Mouse (Mus musculus) lung, postnatal 4 days (tissue): ENCODE data around the gene Tmem79.
"Not testable (repeated sequence)": the region's sequence is repeated elsewhere in the genome, so short reads cannot be mapped to it uniquely, and the experiment has no call there.

Experiments
- DNase-seq, 2 experiments: peaks; one replicate each; pipeline ENCODE4 v3.0.0; 2021

The Tmem79 gene

DNA sequence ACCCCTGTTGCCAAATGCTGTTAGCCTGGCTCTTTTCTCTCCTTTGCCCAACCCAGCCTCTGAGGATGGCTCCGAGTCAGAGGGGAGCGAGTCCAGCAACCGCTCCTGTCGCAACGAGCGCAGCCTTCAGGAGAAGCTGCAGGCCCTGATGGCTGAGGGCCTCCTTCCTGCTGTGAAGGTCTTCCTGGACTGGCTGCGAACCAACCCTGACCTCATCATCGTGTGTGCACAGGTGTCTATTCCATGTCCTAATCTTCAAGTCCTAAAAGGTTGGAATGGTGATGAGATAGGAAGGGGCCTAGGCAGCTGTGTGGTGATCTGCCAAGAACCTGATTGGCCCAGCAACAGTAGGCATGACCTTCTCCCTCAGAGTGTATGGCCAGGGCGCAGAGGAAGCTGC is 17.0 kb upstream of the Tmem79 start:
- no peak for DNase-seq

DNA sequence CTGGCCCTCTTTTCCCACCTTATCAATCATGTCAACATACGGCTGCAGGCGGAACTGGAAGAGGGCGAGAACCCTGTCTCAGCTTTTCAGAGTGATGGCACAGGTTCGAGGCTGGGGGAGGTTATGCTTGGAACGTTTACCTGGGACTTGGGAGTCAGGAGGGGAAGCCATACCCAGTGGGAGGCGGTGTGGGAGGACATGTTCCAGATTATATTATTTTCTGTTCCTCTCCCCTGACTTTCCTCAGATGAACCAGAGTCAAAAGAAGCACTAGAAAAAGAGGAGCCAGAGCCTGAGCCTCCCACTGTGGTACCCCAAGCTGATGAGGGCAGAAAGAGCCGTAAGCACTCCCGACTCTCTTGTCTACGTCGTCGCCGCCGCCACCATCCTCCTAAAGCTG is 14.8 kb upstream of the Tmem79 start:
- DNase-seq = no peak

GRCm38 (mm10) chr3:88339006-88339405 is 3.1 kb upstream of the Tmem79 start:
- DNase-seq = no peak

DNA sequence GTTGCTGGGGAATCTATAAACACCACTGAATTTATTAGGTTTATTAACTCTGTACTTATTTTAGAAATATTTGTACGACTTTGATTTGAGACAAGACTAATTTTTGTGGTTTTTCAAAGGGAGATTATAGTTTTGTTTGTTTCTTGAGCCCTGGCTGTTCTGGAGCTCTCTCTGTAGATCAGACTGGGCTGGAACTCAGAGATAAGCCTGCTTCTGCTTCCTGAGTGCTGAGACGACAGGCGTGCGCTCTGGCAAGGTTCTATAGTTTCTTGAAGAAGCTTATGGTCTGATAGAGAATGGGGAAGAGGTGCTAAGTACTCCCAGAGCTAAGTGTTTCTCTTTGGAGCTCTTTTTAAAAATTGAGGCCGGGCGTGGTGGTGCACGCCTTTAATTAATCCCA is 2.4 kb upstream of the Tmem79 start:
- no peak for DNase-seq

- DNase-seq = peak in 1 of 2 experiments; percentile 27
Observed at GRCm38 (mm10) chr3:88337367-88338020, 1.5 kb upstream of the Tmem79 start.

DNA sequence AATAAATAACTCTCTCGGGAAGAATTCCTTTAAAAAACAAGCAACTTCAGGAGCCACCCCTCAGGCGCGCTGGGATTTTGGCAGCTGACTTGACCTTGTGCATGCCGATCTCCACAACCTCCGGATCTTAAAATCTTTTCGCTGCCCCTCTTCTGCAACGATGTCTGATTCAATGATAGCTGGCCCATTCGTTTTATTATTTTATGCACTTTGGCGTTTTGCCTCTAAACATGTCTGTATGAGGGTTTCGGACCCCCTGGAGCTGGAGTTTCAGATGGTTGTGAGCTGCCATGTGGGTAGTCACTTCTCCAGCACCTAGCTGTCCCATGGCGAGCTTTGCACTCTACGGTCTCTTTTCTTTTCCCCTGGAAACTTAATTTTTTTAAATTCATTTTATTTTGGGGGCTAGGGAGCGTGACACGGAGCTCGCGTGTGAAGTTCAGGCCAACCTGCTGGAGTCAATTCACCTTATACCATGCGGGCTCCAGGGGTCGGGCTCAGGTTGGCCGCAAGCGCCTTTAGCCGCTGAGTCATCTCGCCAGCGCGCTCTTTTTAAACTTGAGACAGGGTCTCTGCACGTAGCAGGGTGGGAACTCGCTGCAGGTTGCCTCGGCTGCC is 403 bp downstream of the Tmem79 start:
- DNase-seq = peak in 1 of 2 experiments; percentile 19

DNA sequence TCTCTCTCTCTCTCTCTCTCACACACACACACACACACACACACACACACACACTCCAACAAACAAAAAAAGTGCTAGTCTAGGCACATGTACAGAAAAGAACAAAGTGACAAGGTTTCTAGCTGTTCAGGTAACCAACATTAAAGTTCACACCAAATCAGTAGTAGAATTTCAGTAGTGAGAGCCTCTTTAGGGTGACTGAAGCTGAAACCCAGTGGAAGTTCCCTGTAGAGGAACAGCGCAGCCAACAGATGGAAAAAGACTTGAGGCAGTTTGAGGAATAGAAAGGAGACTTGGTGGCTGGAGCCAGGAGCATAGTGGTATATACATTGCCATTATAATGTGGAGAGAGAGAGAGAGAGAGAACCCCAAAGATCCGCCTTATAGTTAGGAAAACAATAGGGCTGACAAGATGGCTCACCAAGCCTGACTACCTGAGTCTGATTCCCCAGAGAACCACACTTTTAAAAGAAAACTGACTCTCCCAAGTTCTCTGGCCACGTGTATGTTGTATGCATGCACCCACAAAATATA is 979 bp downstream of the Tmem79 start:
- no peak for DNase-seq

GRCm38 (mm10) chr3:88334029-88334658 is 1.8 kb downstream of the Tmem79 start:
- peak; percentile 33 to 55 for DNase-seq

DNA sequence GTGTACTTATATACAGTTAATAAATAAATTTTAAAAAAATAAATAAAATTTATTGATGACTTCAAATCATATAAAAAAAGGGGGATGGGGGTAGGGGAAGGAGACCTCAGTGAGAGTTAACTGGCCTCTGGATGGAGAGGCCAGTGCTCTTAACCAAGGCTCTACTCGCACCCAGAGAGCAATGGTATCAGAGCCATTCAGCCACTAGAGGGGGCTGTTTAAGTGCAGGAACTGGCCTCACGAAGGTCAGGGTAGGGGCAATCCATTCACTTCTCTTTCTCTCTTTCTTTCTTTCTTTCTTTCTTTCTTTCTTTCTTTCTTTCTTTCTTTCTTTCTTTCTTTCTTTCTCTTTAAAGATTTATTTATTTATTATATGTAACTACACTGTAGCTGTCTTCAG is 4.7 kb downstream of the Tmem79 start:
- peak in 1 of 2 experiments; percentile 63 for DNase-seq

GRCm38 (mm10) chr3:88328956-88329355 is 7.0 kb downstream of the Tmem79 start:
- no peak for DNase-seq

DNA sequence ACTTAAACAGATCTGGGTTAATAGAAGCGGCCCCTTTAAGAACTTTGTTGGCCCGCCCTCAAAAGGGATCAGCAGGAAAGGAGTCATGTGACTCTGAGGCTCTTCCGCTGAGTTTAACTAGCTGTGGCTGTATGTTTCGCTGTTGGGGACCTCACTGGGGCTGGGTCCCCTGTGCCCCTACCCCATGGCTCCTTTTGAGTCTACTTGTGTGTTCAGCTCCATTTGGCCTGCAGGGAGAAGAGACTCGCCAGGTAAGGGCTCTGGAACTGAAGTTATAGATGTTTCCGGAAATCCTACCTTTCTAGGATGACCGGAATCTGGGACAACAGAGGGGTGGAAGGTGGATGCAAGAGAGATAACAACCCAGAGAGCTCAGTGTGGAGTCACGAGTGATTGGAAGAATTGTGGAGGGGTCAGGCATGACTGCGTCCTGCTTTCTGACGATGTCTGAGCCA is 11.0 kb downstream of the Tmem79 start, which contains the start of gene Glmp:
Gene Glmp (plus strand): TSS at position 73 of the 455 bp plus-strand sequence.
- DNase-seq = peak; percentile 48 to 64

DNA sequence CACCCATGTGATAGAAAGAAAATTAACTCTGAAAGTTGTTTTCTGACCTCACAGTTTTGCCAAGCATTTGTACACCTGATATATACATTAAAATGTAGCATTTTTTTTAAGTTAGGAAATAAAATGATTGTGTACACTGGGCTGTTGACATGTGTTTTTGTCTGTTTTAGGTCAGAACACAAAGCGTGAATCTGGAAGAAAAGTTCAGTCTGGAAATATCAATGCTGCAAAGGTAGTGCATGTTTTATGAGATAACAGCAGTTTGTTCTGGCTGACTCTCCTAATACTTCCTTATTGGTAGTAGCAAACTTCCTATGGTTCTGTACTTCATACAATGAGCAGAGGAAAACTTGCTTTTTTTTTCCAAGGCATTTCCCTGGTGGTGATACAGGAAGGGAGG is 36.8 kb downstream of the Tmem79 start:
- no peak for DNase-seq

- no peak for DNase-seq
Observed at GRCm38 (mm10) chr3:88297321-88297851, 38.6 kb downstream of the Tmem79 start.

DNA sequence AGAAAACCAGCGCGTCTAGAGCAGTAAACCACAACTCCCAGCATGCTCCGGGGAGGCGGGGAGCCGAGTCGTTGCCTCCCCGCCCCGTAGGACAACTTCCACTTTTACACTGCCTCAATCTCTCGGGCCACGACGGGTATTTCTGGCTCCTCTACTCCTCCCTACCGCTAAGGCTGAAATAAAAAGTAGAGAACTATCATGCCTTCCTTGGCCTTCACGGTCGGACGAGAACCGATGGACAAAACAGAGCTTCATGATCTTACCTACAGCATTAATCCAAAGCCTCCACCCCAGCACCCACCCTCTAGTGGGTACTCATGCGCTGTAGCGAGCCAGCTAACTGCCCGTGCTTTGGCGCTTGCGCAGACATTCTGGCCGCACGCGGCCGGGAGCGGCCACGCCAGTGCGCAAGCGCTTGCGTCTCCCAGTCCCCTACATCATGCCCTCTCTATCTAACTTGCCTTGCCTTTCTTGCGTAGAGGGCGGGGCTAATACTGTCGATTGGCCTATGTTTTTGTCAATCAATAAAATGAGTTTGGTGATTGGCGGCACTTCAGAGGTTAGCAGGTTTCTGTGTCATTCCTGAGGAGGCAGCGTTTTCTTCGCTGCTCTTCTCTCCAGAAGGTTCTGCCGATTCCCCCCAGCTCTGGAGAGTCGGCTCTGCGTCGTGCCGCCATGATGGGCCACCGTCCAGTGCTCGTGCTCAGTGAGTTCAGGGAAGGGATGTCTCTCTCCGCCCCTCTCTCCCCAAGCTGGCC is 39.2 kb downstream of the Tmem79 start, which contains the start of the genes Tsacc and Cct3:
Gene Tsacc (minus strand): TSS at position 439 of the 758 bp plus-strand sequence.
Gene Cct3 (plus strand): TSS at position 556 of the 758 bp plus-strand sequence.
- peak; percentile 97 to 98 for DNase-seq

GRCm38 (mm10) chr3:88296110-88296560 is 39.8 kb downstream of the Tmem79 start:
- no peak for DNase-seq

- not testable (repeated sequence) for DNase-seq
Observed at GRCm38 (mm10) chr3:88295272-88295671, 40.7 kb downstream of the Tmem79 start.

DNA sequence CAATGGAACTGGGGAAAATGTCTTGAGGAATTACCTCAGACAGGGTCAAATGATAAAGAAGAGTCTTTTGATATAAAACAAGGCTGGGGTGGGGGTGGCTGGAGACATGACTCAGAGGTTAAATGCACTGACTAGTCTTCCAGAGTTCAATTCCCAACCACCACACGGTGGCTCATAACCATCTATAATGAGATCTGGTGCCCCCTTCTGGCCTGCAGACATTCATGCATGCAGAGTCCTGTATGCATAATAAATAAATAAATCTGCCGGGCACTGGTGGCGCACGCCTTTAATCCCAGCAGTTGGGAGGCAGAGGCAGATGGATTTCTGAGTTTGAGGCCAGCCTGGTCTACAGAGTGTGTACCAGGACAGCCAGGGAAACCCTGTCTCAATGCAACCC is 44.0 kb downstream of the Tmem79 start:
- DNase-seq = peak in 1 of 2 experiments; percentile 43

GRCm38 (mm10) chr3:88288133-88288713 is 47.7 kb downstream of the Tmem79 start:
- DNase-seq = peak; percentile 20 to 73

GRCm38 (mm10) chr3:88287110-88287509 is 48.8 kb downstream of the Tmem79 start, which contains the start of gene Gm38392:
Gene Gm38392 (minus strand): TSS chr3:88287210.
- DNase-seq = no peak

GRCm38 (mm10) chr3:88285565-88285895 is 50.4 kb downstream of the Tmem79 start:
- not testable (repeated sequence) for DNase-seq

DNA sequence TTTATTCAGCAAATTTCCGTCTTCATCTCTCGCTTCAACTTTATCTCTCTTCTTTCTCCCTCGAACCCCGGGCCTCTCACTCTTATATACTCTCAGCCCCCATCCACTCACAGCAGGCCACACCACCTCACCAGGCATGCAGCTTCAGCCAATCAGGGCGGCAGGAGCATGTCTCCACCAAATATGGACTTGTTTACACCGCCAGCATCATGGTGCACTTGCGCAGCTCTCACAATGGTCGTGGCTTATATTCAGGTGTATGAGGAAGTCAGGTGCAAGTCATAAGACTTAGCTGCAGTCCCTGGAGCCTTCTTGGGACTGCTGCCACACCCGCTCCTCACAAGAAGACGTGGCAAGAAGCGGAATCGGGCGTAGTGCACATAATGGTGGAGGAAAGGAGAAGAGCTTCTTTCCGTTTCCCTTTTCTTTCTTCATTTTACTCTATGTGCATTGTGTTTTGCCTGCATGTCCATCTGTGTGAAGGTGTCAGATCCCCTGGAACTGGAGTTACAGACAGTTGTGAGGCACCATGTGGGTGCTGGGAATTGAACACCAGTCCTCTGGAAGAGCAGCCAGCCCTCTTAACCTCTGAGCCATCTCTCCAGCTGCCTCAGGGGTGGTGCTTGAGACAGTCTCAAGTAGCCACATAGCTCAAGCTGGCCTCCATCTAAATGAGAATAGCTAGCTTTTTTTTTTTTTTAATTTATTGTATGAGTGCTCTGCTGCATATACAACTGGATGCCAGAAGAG is 51.0 kb downstream of the Tmem79 start:
- DNase-seq = not testable (repeated sequence)
